Mouse (Mus musculus): ENCODE results near the gene Pear1.

DNA sequence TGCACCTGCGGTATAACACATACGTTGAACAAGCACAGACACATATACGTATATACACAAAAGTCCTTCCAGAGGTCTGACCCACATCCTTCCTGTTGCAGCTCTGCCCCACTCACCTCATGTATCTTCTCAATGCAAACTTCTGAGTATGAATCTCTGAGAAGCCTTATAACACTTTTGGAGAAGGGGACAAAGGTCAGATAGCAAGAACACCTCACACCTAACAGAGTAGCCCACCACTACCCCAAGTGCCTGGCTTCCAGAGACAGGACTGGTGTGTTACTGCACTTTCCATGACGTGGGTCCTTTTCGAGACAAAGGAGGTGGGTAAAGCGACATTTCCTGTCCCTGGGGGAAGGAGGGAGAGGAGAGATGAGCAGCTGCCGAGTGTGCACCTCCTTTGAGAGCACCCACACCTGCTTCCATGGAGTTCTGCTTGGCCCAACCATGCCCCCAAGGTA is 22.6 kb upstream of the Pear1 start, which contains the start of gene Sh2d2a:
- TF ChIP-seq ZC3H11A (IDR thresholded peaks at IDR 0.05; ENCODE audit: borderline replicate concordance, low read depth, low read length) (no peak), ZNF384 (IDR thresholded peaks at IDR 0.05; ENCODE audit: low read depth, low read length) (no peak), HCFC1 (IDR thresholded peaks at IDR 0.05; ENCODE audit: borderline replicate concordance, insufficient read depth, low read length) (no peak)
